Mouse (Mus musculus): Measurements from ENCODE around the gene Ninj2.

Gene Ninj2

GRCm38 (mm10) chr6:120094091-120094776, 1.1 kb downstream of the Ninj2 start:
- DNase-seq: no peak

GRCm38 (mm10) chr6:120095096-120095495, 1.9 kb downstream of the Ninj2 start:
- DNase-seq: no peak

- no peak for DNase-seq
Observed at GRCm38 (mm10) chr6:120095501-120095900, 2.4 kb downstream of the Ninj2 start.

GRCm38 (mm10) chr6:120099392-120099791, 6.2 kb downstream of the Ninj2 start:
- DNase-seq: no peak

GRCm38 (mm10) chr6:120101221-120101620, 8.1 kb downstream of the Ninj2 start:
- DNase-seq: no peak

- DNase-seq: no peak
Observed at GRCm38 (mm10) chr6:120101996-120102395, 8.8 kb downstream of the Ninj2 start.

GRCm38 (mm10) chr6:120103104-120103503, 10.0 kb downstream of the Ninj2 start:
- DNase-seq: no peak

- DNase-seq: no peak
Observed at GRCm38 (mm10) chr6:120105055-120105454, 11.9 kb downstream of the Ninj2 start.

- DNase-seq: no peak
Observed at GRCm38 (mm10) chr6:120107586-120107985, 14.4 kb downstream of the Ninj2 start.

- DNase-seq: no peak
Observed at GRCm38 (mm10) chr6:120108061-120108460, 14.9 kb downstream of the Ninj2 start.

GRCm38 (mm10) chr6:120109173-120109572, 16.0 kb downstream of the Ninj2 start:
- no peak for DNase-seq

GRCm38 (mm10) chr6:120109932-120110331, 16.8 kb downstream of the Ninj2 start:
- no peak for DNase-seq

GRCm38 (mm10) chr6:120110738-120111409, 17.7 kb downstream of the Ninj2 start:
- DNase-seq: no peak

GRCm38 (mm10) chr6:120111410-120111783, 18.2 kb downstream of the Ninj2 start:
- no peak for DNase-seq

GRCm38 (mm10) chr6:120111984-120112803, 19.0 kb downstream of the Ninj2 start:
- DNase-seq: peak; percentile 68 to 73

- DNase-seq: no peak
Observed at GRCm38 (mm10) chr6:120113856-120114255, 20.7 kb downstream of the Ninj2 start.

- DNase-seq: no peak
Observed at GRCm38 (mm10) chr6:120114271-120114670, 21.1 kb downstream of the Ninj2 start.

GRCm38 (mm10) chr6:120114698-120115097, 21.5 kb downstream of the Ninj2 start:
- DNase-seq: no peak

GRCm38 (mm10) chr6:120115443-120115842, 22.3 kb downstream of the Ninj2 start:
- no peak for DNase-seq

GRCm38 (mm10) chr6:120119824-120120223, 26.7 kb downstream of the Ninj2 start:
- no peak for DNase-seq

GRCm38 (mm10) chr6:120124688-120125087, 31.5 kb downstream of the Ninj2 start:
- no peak for DNase-seq

GRCm38 (mm10) chr6:120126456-120126855, 33.3 kb downstream of the Ninj2 start:
- DNase-seq: no peak

GRCm38 (mm10) chr6:120127321-120127720, 34.2 kb downstream of the Ninj2 start:
- DNase-seq: no peak

- DNase-seq: no peak
Observed at GRCm38 (mm10) chr6:120134748-120135147, 41.6 kb downstream of the Ninj2 start.

All from spleen, adult 18-20 months (tissue).